Mouse (Mus musculus) lung, postnatal 25 days (tissue): Measurements from ENCODE around the gene Tubg1.

ENCODE experiments used
- DNase-seq: peaks from one replicate; pipeline ENCODE4 v3.0.0; 2022; ENCODE audit warnings: low spot score

The Tubg1 gene

DNA sequence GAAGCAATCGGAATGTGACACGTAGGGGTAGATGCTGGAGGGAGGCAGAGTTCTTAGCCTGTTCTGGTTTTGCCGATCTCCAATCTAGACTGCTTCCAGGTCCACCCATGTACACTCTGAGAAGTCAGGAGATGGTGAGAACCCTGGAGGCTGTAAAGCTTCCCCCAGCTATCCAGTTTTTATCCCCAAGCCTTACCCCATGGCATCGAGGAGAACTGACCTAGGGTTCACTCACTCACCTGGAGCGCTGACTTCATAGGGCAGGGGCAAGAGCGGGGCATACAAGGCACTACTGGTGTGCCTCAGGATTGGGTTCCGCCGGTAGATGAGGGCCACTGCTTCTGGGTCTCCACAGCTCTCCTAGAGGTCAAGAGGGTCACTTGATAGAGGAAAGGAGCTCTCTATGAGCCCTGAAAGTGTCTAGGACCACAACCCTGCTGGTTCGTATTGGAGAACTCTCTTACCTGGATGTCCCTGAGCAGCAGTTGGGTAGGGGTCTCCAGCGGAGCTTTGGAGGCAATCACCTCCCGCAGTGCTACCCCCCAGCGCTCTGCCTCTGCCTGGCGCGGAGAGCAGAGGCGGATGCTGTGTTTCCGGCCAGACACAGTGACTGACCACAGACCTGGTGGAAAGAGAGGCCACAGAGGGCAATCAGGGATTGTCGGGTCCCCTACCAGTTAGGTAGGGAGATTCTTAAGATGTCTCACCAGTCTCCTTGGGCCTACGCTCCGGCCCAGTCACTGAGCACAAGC lies 47.6 kb downstream of the Tubg1 start:
- DNase-seq = no peak

DNA sequence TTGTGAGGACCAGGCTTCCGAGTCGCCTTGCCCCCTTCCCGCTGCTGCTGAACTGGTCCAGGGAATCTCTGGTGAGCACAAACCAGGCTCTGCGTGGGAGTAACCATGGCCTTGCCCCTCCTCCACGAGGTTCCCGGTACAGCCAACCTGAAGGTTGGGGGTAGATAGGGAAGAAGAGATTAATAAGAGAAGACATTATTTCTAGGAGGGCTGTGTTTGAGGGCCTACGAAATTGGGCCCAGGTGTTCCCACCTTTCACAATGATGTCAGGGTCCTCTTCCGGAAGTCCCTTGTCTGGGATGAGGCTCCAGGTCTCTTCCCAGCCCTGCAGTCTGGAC lies 48.2 kb downstream of the Tubg1 start:
- DNase-seq = no peak

DNA sequence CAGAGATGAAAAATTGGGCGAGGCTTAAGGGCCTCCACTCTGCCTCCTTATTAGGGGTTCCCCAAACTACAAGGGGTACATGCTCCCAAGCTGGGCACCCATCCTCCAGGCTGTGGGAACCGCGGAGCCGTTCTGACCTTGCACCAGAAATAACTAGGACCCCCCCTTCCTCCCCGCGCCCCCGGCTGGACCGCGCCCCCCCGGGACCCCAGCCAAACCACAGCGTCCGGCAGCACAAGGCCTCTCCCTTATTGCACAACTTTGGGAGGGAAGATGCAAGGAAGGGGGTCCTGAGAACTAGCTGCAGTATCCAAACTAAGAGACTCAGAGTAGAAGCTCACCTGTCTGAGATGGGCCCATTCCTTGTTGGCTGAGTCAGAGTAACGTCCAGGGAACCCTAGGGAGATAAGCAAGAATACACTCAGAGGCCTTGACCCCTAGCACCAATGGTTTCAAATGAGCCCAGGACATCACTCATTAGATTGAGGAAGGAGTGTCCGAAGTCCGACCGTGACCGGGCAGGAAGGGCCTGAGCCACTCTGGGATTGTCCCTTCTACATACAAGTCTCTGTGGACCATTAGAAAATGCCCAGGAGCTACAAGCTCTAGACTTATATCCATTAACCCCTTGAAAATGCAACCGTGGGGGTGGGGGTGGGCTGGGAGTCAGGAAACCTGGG lies 48.7 kb downstream of the Tubg1 start:
- DNase-seq = no peak

DNA sequence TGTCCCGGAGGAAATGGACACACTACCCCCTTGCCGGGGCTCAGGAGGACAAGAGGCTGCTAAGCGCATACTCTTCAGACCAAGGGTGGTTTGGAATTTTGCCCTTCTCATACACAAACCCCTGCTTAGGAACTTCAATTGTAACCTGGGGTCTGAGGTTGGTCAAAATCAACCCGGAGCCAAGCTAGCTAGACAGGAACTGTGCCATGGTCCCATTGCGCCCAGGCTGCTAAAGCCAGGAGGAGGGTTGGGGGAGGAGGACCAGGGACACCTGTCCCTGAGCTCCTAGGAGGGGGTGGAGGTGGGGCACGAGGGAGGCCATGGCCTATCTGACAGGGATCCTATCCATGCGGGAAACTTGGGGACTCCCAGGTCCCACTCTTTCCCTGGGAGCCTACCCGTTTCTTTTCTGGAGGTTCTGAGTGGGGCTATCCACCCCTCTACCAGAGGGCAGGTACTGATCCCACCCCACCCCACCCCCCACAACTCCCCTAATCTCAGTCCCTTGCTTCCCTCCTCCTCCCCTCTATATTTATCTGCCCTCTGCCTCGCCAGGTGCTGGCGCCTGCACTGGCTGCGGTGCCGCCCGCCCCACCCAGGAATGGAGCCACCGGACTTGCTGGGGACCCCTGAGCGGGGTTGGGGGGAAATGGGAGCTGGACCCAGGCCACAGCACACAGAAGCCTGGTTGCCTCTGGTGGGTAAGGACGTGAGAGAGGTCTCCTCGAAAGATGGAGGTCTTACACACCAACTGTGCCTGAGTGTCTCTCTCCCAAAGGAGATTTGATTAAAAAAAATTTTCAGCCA lies 49.8 kb downstream of the Tubg1 start:
- no peak for DNase-seq

DNA sequence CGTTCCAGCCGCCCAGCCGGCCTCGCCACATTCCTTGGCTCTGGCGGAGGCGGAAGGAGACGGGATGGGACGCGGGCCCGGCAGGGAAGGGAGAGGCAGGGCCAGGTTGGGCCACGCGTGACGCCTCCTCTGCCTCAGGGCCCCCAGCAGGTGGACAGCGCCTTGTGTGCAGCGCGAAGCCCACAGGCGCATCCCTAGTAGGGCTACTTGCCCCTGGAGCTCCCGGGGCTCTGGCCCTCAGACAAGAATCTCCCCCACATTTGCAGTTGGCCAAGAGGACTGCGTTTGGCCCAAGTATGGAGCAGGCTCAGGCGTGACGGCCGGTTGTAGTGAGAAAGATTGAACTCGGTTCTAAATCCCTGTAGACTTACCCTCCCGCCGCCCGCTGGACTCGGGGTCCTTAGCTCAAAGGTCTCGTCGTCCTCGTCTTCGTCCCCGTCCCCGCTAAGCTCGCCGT lies 50.6 kb downstream of the Tubg1 start, which contains the start of gene Cntnap1:
Gene Cntnap1 (plus strand): TSS at position 170 of the 457 bp plus-strand sequence.
- DNase-seq = peak; percentile 76

DNA sequence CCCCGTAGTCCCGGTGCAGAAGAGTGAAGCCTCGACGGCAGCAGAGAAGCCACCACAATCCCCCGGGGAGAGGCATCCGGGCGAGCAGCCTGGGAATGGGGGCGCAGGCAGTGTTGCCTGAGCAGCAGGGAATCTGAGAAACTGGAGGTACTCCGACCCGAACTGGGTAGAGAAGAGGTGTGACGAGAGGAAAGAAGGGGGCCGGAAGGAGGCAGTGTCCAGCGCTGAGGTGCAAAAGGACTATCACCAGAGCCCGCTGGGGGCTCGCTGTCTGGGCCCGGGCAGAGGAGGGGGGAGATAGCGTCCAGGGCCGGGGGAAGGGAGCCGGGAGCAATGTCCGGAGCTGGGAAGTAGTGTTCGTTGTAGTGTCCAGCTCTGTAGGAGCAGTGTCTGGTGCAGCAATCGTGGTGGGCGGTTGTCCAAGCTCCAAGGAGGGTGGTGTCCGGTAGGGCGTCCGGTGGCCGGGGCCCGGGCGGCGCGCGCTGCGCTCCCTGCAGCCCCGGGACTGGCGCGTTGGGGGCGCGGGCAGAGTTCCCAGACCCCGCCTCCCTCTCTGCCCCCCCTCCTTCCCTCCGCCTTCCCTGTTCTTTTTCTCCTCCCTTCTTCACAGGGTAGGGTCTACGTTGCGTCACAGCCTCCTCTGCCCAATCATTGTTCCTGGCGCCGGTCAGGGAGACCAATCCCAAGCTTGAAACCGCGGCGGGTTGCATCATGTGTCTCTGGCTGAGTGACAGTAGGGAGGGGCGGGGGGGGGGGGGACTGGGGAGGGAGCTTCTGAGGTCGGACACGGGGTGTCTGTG lies 51.3 kb downstream of the Tubg1 start, which contains the start of gene Plekhh3:
Gene Plekhh3 (minus strand): TSS at position 541 of the 800 bp plus-strand sequence.
- DNase-seq = peak; percentile 98

DNA sequence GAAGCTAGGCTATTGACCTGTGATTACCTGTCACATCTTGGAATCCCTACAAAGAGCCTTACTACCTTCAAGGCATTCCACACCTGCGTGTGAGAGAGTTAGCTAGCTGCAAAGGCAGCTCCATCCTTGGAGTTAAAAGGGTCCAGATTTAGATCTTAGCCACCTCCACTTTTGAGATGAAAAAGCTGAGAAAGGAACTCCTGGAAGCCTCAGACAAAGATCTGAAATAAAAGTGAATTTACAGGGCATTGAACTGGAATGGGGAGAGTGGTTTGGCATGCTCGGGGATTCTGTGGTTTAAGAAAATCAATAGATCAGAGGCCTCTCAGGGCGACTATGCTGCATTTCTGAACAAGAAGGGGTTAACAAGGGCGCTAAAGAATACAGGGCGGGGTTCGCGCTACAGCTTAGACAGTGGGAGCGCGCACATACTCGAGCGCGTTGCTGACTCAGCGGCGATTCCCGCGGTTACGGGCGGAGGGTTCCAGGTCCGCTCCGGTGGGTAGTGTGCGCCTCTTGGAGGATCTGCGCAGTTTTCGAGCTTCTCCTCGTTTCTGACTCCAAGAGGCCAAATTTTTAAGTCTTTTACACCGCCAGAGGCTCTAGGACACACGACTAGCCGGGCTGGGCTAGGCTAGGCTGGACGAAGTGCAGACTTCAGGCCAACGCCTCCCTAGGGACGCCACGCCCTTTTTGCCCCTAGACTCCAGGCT lies 52.1 kb downstream of the Tubg1 start:
- DNase-seq = peak; percentile 75

DNA sequence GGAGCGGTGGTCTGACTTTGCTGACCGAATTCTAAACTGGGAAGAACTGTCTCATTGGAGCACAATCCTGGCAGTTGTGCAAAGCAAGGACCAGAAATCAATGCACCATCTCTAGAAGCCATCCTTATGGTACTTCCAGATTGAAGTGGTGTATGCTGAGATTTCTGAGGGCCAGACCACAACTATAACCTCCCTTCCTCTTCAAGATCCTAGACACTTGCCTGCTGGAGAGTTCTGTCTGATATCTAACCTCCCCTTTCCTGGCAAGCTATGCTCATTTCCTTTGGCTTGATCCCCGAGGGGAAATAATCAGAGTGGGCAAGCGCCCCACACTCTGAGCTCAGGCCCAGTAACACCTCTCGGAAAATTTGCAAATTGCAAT lies 52.7 kb downstream of the Tubg1 start:
- no peak for DNase-seq

DNA sequence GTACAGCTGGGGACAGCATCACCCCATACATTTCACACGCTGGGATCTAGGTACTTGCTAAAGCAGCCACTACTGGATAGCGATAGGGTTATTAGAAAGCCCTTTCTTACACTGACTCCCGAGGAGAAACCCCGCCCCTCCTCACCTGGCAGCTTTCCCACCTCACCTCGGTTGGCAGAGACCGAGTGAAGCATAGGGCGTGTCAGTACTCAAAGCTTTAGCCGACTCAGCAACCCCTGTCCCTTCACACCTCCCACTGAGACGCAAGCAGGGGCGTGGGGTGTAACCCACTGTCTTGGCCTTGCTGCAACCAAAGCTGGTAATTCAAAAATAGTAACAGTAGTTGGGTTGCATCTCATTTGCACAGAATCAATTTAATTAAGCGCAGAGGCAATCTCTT lies 53.4 kb downstream of the Tubg1 start:
- DNase-seq = peak; percentile 74

DNA sequence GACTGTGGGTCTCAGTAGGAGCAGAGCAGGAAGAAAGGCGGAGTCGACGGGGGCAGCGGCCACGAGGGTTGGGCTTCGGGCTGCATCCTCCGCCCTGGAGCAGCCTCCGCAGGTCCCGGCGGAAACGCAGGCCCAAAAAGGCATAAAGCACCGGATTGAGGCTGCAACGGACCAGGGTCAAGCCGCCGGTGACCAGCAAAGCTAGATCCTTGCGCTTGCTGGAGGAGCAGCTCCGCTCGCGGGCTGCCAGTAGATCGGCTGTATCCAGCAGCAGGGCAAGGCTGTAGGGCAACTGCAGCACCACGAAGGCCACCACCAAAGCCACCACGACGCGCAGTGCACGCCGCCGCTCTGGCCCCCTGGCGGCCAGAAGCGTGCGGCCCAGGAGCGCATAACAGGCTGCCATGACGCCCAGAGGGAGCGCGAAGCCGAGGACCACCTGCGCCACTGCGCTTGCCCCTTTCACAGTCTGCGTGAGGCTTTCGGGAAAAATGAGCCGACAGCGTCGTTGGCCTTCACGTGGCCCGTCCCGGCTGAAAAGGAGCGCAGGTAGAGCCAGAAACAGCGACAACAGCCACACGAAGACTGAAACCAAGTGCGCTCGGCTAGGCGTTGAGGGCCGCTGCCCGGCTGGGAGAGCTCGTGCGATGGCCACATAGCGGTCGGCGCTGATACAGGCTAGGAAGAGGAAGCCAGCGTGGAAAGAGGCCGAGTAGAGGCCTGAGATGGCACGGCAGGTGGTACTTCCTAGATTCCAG lies 54.1 kb downstream of the Tubg1 start:
- DNase-seq = peak; percentile 80

DNA sequence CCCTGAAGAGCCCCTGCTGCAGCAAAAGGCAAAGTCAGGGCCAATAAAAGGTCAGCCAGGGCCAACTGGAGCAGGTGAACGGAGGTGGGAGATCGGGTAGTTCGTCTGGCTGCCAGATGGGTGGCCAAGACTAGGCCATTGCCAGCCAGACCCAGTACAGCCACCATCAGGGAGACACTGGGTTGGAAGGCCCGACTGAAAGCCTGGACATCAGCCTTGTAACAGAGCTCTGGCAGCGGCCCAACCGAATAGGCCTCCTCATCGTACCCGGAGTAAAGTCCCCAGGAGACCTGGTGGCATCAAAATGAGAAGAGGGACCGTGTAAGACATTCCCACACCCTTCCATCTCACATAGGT lies 54.6 kb downstream of the Tubg1 start:
- DNase-seq = no peak

DNA sequence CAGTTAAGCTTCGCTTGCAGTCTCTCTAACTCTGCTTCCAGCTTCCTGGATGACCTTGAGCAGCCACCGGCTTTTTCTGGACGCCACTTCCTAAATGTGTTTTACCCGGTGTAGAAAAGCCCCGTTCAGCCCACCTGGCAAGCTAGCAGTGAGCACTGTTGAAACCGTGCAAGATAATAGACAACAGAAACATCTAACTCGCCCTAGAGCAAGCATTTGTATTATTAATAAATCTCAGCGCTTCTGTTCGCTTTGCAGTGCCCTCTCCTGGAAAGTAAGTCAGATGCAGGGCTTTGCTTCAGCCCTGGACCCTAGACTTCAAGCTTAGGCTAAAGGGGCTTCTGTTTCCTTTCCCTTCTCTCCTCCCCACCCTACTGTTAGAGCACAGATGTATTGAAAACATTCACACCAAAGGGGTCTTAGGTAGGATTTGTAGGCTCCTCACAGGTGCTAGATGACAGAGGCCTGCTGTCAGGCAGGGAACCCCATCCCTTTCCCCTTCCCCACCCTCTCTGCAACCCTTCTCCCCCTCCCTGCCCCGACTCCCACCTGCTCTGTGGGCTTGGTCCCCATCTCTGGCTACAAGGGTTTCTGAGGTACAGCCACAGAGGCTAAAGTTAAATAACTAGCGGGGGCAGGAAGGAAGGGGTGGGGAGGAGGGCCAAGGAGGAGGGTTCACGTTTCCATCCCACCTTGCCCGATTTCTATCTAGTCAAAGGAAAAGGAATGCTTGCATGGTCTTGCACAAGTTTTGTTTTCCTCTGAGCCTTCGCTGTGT lies 55.3 kb downstream of the Tubg1 start, which contains the start of gene Ccr10:
Gene Ccr10 (minus strand): TSS at position 593 of the 778 bp plus-strand sequence.
- no peak for DNase-seq

DNA sequence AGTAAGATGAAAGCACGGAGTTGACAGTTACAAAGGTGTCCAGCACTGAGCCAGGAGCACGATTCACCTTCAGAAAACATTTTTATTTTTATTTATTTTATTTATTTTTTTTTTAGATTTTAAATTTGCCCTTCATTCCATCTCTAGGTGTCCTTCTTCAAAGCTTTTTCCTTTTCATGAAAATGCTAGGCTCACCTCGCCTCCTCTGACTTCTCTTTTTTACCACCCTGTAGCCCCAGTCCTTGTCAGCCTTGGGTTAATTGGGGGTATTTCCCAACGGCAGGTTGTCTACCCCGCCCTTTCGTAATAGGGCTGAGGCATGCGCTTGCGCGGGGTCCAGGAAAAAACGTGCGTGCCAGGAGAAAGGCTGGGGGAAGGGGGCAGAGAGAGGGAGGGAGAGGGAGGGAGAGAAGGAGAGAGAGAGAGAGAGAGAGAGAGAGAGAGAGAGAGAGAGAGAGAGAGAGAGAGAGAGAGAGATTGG lies 55.9 kb downstream of the Tubg1 start:
- DNase-seq = no peak
